Mouse (Mus musculus): ENCODE results near the gene Tmem255b. TPM values are rescaled to one million over a fixed set of nuclear protein-coding genes. Genes with fewer than 3 reads are reported as not detected.

The Tmem255b gene
- polyA plus RNA-seq, 1 experiment = 4.0 TPM

- Histone ChIP-seq H3K4me1 (ENCODE audit: control insufficient read depth, insufficient read depth, low read length) (no peaks in the 10 kb centered on the region), H3K4me3 (ENCODE audit: insufficient read depth, low read length) (no peak overlapping the region), H3K27ac (ENCODE audit: insufficient read depth, low read length) (no peak overlapping the region)
- TF ChIP-seq CTCF (IDR thresholded peaks at IDR 0.05; ENCODE audit: extremely low read depth, insufficient read depth, low read length) (peak; percentile 85), POLR2A (IDR thresholded peaks at IDR 0.05; ENCODE audit: extremely low read depth, insufficient read depth, low read length) (no peak)
Observed at GRCm38 (mm10) chr8:13461843-13462242, 26.9 kb downstream of the Tmem255b start.

- H3K27ac ChIP-seq (ENCODE audit: insufficient read depth, low read length) = no peak overlapping the region
- TF ChIP-seq POLR2A (IDR thresholded peaks at IDR 0.05; ENCODE audit: extremely low read depth, insufficient read depth, low read length) = no peak
- no peak for TF ChIP-seq CTCF (IDR thresholded peaks at IDR 0.05; ENCODE audit: extremely low read depth, insufficient read depth, low read length)
Observed at GRCm38 (mm10) chr8:13462392-13462791, 27.4 kb downstream of the Tmem255b start.

GRCm38 (mm10) chr8:13465324-13465723, 30.3 kb downstream of the Tmem255b start:
- TF ChIP-seq CTCF (IDR thresholded peaks at IDR 0.05; ENCODE audit: extremely low read depth, insufficient read depth, low read length) (no peak), POLR2A (IDR thresholded peaks at IDR 0.05; ENCODE audit: extremely low read depth, insufficient read depth, low read length) (no peak)
- no peaks in the 10 kb centered on the region for H3K4me1 ChIP-seq (ENCODE audit: control insufficient read depth, insufficient read depth, low read length)

More at GRCm38 (mm10) chr8:13462392-13462791, 27.4 kb downstream of the Tmem255b start:
- H3K4me3 ChIP-seq (ENCODE audit: insufficient read depth, low read length) = no peak overlapping the region
- no peaks in the 10 kb centered on the region for H3K4me1 ChIP-seq (ENCODE audit: control insufficient read depth, insufficient read depth, low read length)

GRCm38 (mm10) chr8:13466989-13467388, 32.0 kb downstream of the Tmem255b start:
- Histone ChIP-seq H3K27ac (ENCODE audit: insufficient read depth, low read length) (no peak overlapping the region), H3K4me1 (ENCODE audit: control insufficient read depth, insufficient read depth, low read length) (no peaks in the 10 kb centered on the region), H3K4me3 (ENCODE audit: insufficient read depth, low read length) (no peak overlapping the region)
- TF ChIP-seq CTCF (IDR thresholded peaks at IDR 0.05; ENCODE audit: extremely low read depth, insufficient read depth, low read length) (peak; percentile 75), POLR2A (IDR thresholded peaks at IDR 0.05; ENCODE audit: extremely low read depth, insufficient read depth, low read length) (no peak)

More at GRCm38 (mm10) chr8:13465324-13465723, 30.3 kb downstream of the Tmem255b start:
- no peak overlapping the region for H3K27ac ChIP-seq (ENCODE audit: insufficient read depth, low read length)
- H3K4me3 ChIP-seq (ENCODE audit: insufficient read depth, low read length) = no peak overlapping the region

GRCm38 (mm10) chr8:13468737-13469136, 33.7 kb downstream of the Tmem255b start:
- no peak for TF ChIP-seq POLR2A (IDR thresholded peaks at IDR 0.05; ENCODE audit: extremely low read depth, insufficient read depth, low read length)
- no peak for TF ChIP-seq CTCF (IDR thresholded peaks at IDR 0.05; ENCODE audit: extremely low read depth, insufficient read depth, low read length)
- no peak overlapping the region for H3K4me3 ChIP-seq (ENCODE audit: insufficient read depth, low read length)
- H3K27ac ChIP-seq (ENCODE audit: insufficient read depth, low read length) = no peak overlapping the region
- H3K4me1 ChIP-seq (ENCODE audit: control insufficient read depth, insufficient read depth, low read length) = no peaks in the 10 kb centered on the region

GRCm38 (mm10) chr8:13471484-13471883, 36.5 kb downstream of the Tmem255b start:
- H3K4me3 ChIP-seq (ENCODE audit: insufficient read depth, low read length) = no peak overlapping the region
- TF ChIP-seq CTCF (IDR thresholded peaks at IDR 0.05; ENCODE audit: extremely low read depth, insufficient read depth, low read length) (no peak), POLR2A (IDR thresholded peaks at IDR 0.05; ENCODE audit: extremely low read depth, insufficient read depth, low read length) (no peak)
- H3K27ac ChIP-seq (ENCODE audit: insufficient read depth, low read length) = no peak overlapping the region
- H3K4me1 ChIP-seq (ENCODE audit: control insufficient read depth, insufficient read depth, low read length) = no peaks in the 10 kb centered on the region

GRCm38 (mm10) chr8:13472284-13472683, 37.3 kb downstream of the Tmem255b start:
- Histone ChIP-seq H3K4me3 (ENCODE audit: insufficient read depth, low read length) (no peak overlapping the region), H3K4me1 (ENCODE audit: control insufficient read depth, insufficient read depth, low read length) (no peaks in the 10 kb centered on the region), H3K27ac (ENCODE audit: insufficient read depth, low read length) (no peak overlapping the region)
- TF ChIP-seq CTCF (IDR thresholded peaks at IDR 0.05; ENCODE audit: extremely low read depth, insufficient read depth, low read length) (no peak), POLR2A (IDR thresholded peaks at IDR 0.05; ENCODE audit: extremely low read depth, insufficient read depth, low read length) (no peak)

- Histone ChIP-seq H3K27ac (ENCODE audit: insufficient read depth, low read length) (no peak overlapping the region), H3K4me1 (ENCODE audit: control insufficient read depth, insufficient read depth, low read length) (no peaks in the 10 kb centered on the region), H3K4me3 (ENCODE audit: insufficient read depth, low read length) (no peak overlapping the region)
- TF ChIP-seq CTCF (IDR thresholded peaks at IDR 0.05; ENCODE audit: extremely low read depth, insufficient read depth, low read length) (no peak), POLR2A (IDR thresholded peaks at IDR 0.05; ENCODE audit: extremely low read depth, insufficient read depth, low read length) (no peak)
Observed at GRCm38 (mm10) chr8:13475892-13476291, 40.9 kb downstream of the Tmem255b start.

- H3K27ac ChIP-seq (ENCODE audit: insufficient read depth, low read length) = no peak overlapping the region
- TF ChIP-seq CTCF (IDR thresholded peaks at IDR 0.05; ENCODE audit: extremely low read depth, insufficient read depth, low read length) (no peak), POLR2A (IDR thresholded peaks at IDR 0.05; ENCODE audit: extremely low read depth, insufficient read depth, low read length) (no peak)
Observed at GRCm38 (mm10) chr8:13481089-13481554, 46.1 kb downstream of the Tmem255b start.

GRCm38 (mm10) chr8:13481596-13481995, 46.6 kb downstream of the Tmem255b start:
- H3K27ac ChIP-seq (ENCODE audit: insufficient read depth, low read length) = no peak overlapping the region
- no peak for TF ChIP-seq POLR2A (IDR thresholded peaks at IDR 0.05; ENCODE audit: extremely low read depth, insufficient read depth, low read length)
- no peak for TF ChIP-seq CTCF (IDR thresholded peaks at IDR 0.05; ENCODE audit: extremely low read depth, insufficient read depth, low read length)
- no peak overlapping the region for H3K4me3 ChIP-seq (ENCODE audit: insufficient read depth, low read length)
- no peaks in the 10 kb centered on the region for H3K4me1 ChIP-seq (ENCODE audit: control insufficient read depth, insufficient read depth, low read length)

More at GRCm38 (mm10) chr8:13481089-13481554, 46.1 kb downstream of the Tmem255b start:
- H3K4me3 ChIP-seq (ENCODE audit: insufficient read depth, low read length) = no peak overlapping the region
- H3K4me1 ChIP-seq (ENCODE audit: control insufficient read depth, insufficient read depth, low read length) = no peaks in the 10 kb centered on the region
